Comparison of ENCODE assay signal across 8 mouse cellular contexts in genomic region chr3:95965518-95966451, GRCm38 (mm10). TPM values are rescaled to one million over a fixed set of nuclear protein-coding genes. Genes with fewer than 3 reads are reported as not detected.
A peak's percentile ranks its signal among the peaks of the same experiment; 100 is the strongest.
DNase-seq lines count a peak whose midpoint lies in the region; ATAC-seq and TF ChIP-seq lines count a peak whose summit lies in the region.

No protein-coding gene starts in this region.

- H3K27ac ChIP-seq in layer of hippocampus, adult 2 months = no peak overlapping the region; the same call in 1 of the 2 replicates
- H3K27ac ChIP-seq in hindbrain, embryonic 15.5 days (replicated peaks) = no peak overlapping the region

- WGBS in hindbrain, embryonic 15.5 days = 11% methylated on average over 7 of the region's 7 CpGs

- H3K36me3 ChIP-seq in hindbrain, embryonic 15.5 days = no peaks in the 10 kb centered on the region

- H3K4me1 ChIP-seq in hindbrain, embryonic 15.5 days (replicated peaks) = peaks cover 4% of the 10 kb centered on the region; the same call in 1 of the 2 replicates

- DNase-seq in layer of hippocampus, adult 2 months (ENCODE audit: low spot score in 2 of 2) = no peak
- DNase-seq in layer of hippocampus, adult 9-10 months (ENCODE audit: low spot score) = no peak
- peak; percentile 68 for DNase-seq in MN1 (ENCODE audit: low spot score)
- peak; percentile 73 for DNase-seq in embryo, embryonic 10.5 days (ENCODE audit: low spot score)
- peak; percentile 49 for DNase-seq in mesoderm, embryonic 11.5 days (ENCODE audit: low read depth, low spot score)
- peak; percentile 59 for DNase-seq in thymus, postnatal 25 days
- no peak for DNase-seq in urinary bladder, adult 18-20 months (ENCODE audit: low spot score in 2 of 2)

- H3K9ac ChIP-seq in hindbrain, embryonic 15.5 days = 0 out of 2 replicates have a peak overlapping the region, but pooled peaks have one; percentile 3

- no peaks in the 10 kb centered on the region for H3K27me3 ChIP-seq in hindbrain, embryonic 15.5 days

- H3K4me3 ChIP-seq in layer of hippocampus, adult 2 months = peak overlapping the region; percentile 10
- H3K4me3 ChIP-seq in hindbrain, embryonic 15.5 days = peak overlapping the region; percentile 24

- peak; percentile 81 for TF ChIP-seq CTCF in layer of hippocampus, adult 2 months (conservative IDR thresholded peaks at IDR 0.05)

- peak overlapping the region; percentile 56 for H3K4me2 ChIP-seq in hindbrain, embryonic 15.5 days

- ATAC-seq in hindbrain, embryonic 15.5 days (ENCODE audit: low FRiP score, low read depth) = 0 out of 2 replicates have a peak, but pooled peaks have one; percentile 73

- no peaks in the 10 kb centered on the region for H3K9me3 ChIP-seq in hindbrain, embryonic 15.5 days

RNA-seq across cellular contexts. Expression of gene Plekho1, which starts 30.0 kb away (rescaled TPM):
- total RNA-seq in layer of hippocampus, adult 2 months (2021) = 10 to 100 TPM; 39.3 to 44.1 TPM
- polyA plus RNA-seq in hindbrain, embryonic 15.5 days (2015; fragmentation: Nextera tagmentation; extraction: Ambion mirVana) = 47.8 and 49.5 TPM in 2 replicates

RNA-seq across cellular contexts. Expression of gene Anp32e, which starts 36.7 kb away (rescaled TPM):
- 10 to 100 TPM; 78.9 to 80.6 TPM for total RNA-seq in layer of hippocampus, adult 2 months (2021)
- polyA plus RNA-seq in hindbrain, embryonic 15.5 days (2015; fragmentation: Nextera tagmentation; extraction: Ambion mirVana) = 117 and 118 TPM in 2 replicates

Comparison
In these comparisons a context has a peak if more than half of its experiments do, and no peak if none do; other contexts are left out.
1. DNase-seq: peak in MN1 (single experiment), embryo, embryonic 10.5 days (single experiment), mesoderm, embryonic 11.5 days (single experiment) and thymus, postnatal 25 days (single experiment); none in layer of hippocampus, adult 2 months (0 of 2), layer of hippocampus, adult 9-10 months (single experiment) and urinary bladder, adult 18-20 months (0 of 2).